Mouse (Mus musculus): ENCODE measurements at regions not wholly inside any gene's neighbourhood (a gene's known extent, or its start where the extent isn't known, plus 50 kb on each side); places are given as distances from the start of the nearest gene placed in this dataset.

DNA sequence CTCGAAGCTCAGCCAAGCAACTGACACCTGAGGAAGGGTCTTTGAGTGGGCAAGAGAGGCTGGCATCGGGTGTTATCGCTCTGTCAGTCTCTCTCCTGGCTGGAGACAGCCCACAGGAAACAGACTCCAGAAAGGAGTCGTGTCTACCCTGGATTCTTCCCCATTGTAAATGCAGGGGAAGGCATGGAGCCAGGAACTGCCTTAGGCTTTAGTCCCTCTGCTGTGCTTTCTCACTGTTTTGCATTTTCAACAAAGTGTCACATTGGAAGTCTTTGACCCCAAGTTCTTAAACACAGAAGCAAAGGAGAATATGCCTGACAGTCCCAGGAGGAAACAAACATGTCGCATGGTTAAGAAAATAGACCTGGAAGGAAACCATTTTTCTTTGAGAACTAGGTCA is 480.4 kb upstream of the Atp11b start:
- Histone ChIP-seq H3K9ac (no peak overlapping the region), H3K4me3 (replicated peaks) (no peak overlapping the region), H3K27ac (replicated peaks) (no peak overlapping the region), H3K9me3 (replicated peaks) (no peaks in the 10 kb centered on the region), H3K4me1 (replicated peaks) (no peaks in the 10 kb centered on the region), H3K36me3 (replicated peaks) (no peaks in the 10 kb centered on the region), H3K4me2 (no peak overlapping the region), H3K27me3 (no peaks in the 10 kb centered on the region)
- ATAC-seq (ENCODE audit: insufficient read depth): no peak
- WGBS (ENCODE audit: insufficient replicate concordance): 36% methylated on average over 5 of the region's 5 CpGs

DNA sequence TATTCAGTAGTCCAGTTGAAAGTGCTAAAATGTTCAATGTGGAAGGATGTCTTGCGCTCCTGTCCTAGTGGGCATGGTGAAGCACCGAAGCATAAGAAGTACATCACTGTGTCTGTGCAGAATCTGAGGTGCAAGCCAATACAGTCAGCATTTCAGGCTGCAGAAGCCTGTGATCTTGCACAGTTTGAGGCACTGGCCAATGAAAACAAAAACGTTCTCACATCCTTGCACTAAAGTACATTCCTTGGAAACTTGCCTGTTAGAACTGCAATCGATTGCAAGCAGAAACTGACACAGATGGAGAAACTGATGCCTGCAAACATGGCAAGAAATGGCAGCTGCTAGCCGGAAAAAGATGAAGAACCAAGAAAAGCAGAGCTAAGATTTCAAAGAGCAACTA is 472.9 kb upstream of the Atp11b start:
- H3K27me3 ChIP-seq: no peaks in the 10 kb centered on the region
- ATAC-seq (ENCODE audit: insufficient read depth): no peak
- no peaks in the 10 kb centered on the region for H3K4me1 ChIP-seq (replicated peaks)
- 50% methylated on average over 5 of the region's 5 CpGs for WGBS (ENCODE audit: insufficient replicate concordance)
- no peak overlapping the region for H3K27ac ChIP-seq (replicated peaks)
- H3K9ac ChIP-seq: no peak overlapping the region
- H3K4me2 ChIP-seq: no peak overlapping the region
- no peak overlapping the region for H3K4me3 ChIP-seq (replicated peaks)
- no peaks in the 10 kb centered on the region for H3K9me3 ChIP-seq (replicated peaks)
- no peaks in the 10 kb centered on the region for H3K36me3 ChIP-seq (replicated peaks)

DNA sequence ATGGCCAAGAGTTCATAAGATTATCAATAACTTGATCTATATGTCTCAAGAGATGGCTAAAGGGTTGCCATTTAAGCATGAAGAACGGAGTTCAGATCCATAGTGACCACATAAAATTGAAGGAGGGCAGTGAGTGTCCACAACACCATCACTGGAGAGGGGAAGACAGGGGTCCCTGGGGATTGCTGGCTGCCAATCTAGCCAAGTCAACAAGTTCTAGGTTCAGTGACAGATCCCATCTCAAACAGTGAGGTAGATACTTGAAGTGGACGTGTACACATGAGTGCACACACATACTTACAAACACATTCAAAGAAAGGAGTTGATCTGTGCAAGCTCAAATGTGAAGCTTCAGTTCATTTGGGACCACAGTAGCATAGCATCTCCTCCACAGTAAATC is 471.8 kb upstream of the Atp11b start:
- Histone ChIP-seq H3K4me2 (no peak overlapping the region), H3K4me3 (replicated peaks) (no peak overlapping the region), H3K27ac (replicated peaks) (no peak overlapping the region), H3K36me3 (replicated peaks) (no peaks in the 10 kb centered on the region), H3K9ac (no peak overlapping the region), H3K9me3 (replicated peaks) (no peaks in the 10 kb centered on the region), H3K27me3 (no peaks in the 10 kb centered on the region), H3K4me1 (replicated peaks) (no peaks in the 10 kb centered on the region)
- ATAC-seq (ENCODE audit: insufficient read depth): no peak
- 51% methylated on average over 2 of the region's 2 CpGs for WGBS (ENCODE audit: insufficient replicate concordance)

DNA sequence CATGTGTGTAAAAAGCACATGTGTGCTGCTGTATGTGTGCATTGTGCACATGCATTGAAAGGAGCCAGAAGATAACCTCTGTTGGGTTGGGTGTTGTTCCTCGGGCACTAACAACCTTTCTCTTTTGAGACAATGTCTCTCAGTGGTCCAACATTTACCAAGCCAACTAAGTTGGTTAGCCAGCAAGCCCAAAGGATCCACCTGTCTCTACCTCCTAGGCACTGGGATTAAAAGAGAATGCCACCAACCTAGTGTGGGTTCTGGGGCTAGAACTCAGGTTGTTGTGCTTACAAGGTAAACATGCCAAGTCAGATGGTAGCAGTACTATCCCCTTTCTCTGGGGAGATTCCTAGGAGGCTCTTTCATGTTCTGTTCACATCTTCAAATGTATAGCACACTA is 459.1 kb upstream of the Atp11b start:
- ATAC-seq (ENCODE audit: insufficient read depth): no peak
- Histone ChIP-seq H3K9me3 (replicated peaks) (no peaks in the 10 kb centered on the region), H3K9ac (no peak overlapping the region), H3K4me3 (replicated peaks) (no peak overlapping the region), H3K4me2 (no peak overlapping the region), H3K36me3 (replicated peaks) (no peaks in the 10 kb centered on the region), H3K27me3 (no peaks in the 10 kb centered on the region), H3K27ac (replicated peaks) (no peak overlapping the region), H3K4me1 (replicated peaks) (no peaks in the 10 kb centered on the region)
- WGBS (ENCODE audit: insufficient replicate concordance): 46% methylated on average over 1 of the region's 1 CpGs

DNA sequence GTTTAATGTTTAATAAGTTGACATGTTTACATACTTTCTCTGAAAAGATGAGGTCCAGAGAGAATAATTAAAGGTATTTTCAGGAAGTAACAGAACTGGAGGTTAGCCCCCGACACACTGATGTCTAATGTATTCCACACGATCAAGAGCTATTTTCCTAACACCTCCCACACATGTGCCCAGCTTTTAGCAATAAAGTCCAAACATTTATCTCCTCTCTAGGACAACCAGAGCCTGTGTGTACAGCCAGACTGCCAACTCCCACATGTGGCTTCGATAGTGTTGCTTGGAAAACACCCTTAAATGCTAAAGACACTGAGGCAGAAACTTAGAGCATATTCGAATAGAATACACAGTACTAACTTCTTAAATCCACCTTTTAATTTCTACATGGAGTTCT is 458.2 kb upstream of the Atp11b start:
- no peaks in the 10 kb centered on the region for H3K27me3 ChIP-seq
- H3K27ac ChIP-seq (replicated peaks): no peak overlapping the region
- no peaks in the 10 kb centered on the region for H3K36me3 ChIP-seq (replicated peaks)
- H3K9me3 ChIP-seq (replicated peaks): no peaks in the 10 kb centered on the region
- H3K4me2 ChIP-seq: no peak overlapping the region
- WGBS (ENCODE audit: insufficient replicate concordance): 47% methylated on average over 4 of the region's 4 CpGs
- no peak overlapping the region for H3K4me3 ChIP-seq (replicated peaks)
- ATAC-seq (ENCODE audit: insufficient read depth): no peak
- H3K4me1 ChIP-seq (replicated peaks): no peaks in the 10 kb centered on the region
- H3K9ac ChIP-seq: no peak overlapping the region

DNA sequence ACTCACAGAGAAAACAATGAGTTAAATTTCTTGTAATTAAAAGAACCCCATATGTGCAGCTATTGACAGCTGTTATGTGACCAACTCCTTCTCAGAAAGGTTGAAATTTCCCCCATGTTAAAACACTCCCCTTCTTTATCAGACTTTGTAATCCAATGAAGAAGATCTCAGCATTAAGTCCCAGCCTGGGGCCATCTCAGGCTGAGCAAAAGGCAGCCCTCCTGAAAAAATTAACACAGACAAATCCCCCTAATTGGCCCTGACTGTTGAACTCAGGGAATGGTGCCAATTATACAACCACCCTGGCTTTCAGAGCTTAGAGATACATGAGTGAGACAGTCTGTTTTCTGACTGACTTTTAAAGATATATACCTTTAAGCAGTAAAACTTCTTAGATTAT is 454.9 kb upstream of the Atp11b start:
- H3K4me2 ChIP-seq: no peak overlapping the region
- no peak overlapping the region for H3K27ac ChIP-seq (replicated peaks)
- H3K9ac ChIP-seq: no peak overlapping the region
- H3K4me3 ChIP-seq (replicated peaks): no peak overlapping the region
- H3K36me3 ChIP-seq (replicated peaks): no peaks in the 10 kb centered on the region
- no peaks in the 10 kb centered on the region for H3K9me3 ChIP-seq (replicated peaks)
- no peaks in the 10 kb centered on the region for H3K27me3 ChIP-seq
- no peaks in the 10 kb centered on the region for H3K4me1 ChIP-seq (replicated peaks)
- ATAC-seq (ENCODE audit: insufficient read depth): no peak

DNA sequence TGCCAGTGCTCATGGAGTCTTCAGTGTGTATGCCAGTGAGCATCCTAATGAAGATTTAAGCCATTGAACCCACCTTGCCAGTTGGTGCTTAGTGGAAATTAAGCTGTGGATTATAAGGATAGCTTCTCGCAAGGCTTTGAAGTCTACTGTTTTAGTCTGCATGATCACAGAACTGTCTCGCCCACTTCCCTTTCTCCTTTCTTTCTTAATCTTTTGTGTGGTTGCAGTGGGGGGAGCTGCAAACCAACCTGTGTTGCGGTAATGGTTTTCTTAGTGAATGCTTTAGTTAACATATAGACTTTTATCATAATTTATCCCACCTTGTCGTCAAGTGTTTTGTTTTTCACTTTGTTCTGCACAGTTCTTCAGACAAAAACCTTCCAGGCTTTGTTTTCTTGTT is 447.9 kb upstream of the Atp11b start:
- H3K27me3 ChIP-seq: no peaks in the 10 kb centered on the region
- no peaks in the 10 kb centered on the region for H3K4me1 ChIP-seq (replicated peaks)
- 51% methylated on average over 4 of the region's 4 CpGs for WGBS (ENCODE audit: insufficient replicate concordance)
- H3K4me3 ChIP-seq (replicated peaks): no peak overlapping the region
- H3K27ac ChIP-seq (replicated peaks): no peak overlapping the region
- no peaks in the 10 kb centered on the region for H3K36me3 ChIP-seq (replicated peaks)
- no peaks in the 10 kb centered on the region for H3K9me3 ChIP-seq (replicated peaks)
- H3K4me2 ChIP-seq: no peak overlapping the region
- ATAC-seq (ENCODE audit: insufficient read depth): no peak
- H3K9ac ChIP-seq: no peak overlapping the region

DNA sequence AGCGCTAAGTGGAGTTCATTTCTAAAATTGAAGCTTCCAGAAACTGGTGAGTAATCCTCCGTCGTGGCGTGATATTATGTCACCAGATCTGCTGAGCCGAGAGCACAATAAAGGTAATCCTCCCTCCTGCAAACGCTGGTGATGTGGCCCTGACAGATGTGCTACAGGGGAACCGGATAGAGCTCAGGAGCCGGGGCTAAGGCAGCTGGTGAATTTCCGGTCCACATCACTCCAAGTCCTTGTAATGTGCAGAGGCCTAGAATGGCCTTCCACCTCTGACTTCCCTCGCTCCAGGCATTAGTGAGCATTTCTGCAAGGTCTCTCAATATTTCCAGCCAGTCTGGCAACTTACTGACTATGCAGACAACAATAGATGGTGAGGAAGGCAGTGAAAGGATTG is 439.7 kb upstream of the Atp11b start:
- Histone ChIP-seq H3K4me2 (no peak overlapping the region), H3K4me1 (replicated peaks) (no peaks in the 10 kb centered on the region), H3K9me3 (replicated peaks) (no peaks in the 10 kb centered on the region), H3K27ac (replicated peaks) (no peak overlapping the region), H3K9ac (no peak overlapping the region), H3K27me3 (no peaks in the 10 kb centered on the region), H3K4me3 (replicated peaks) (no peak overlapping the region), H3K36me3 (replicated peaks) (no peaks in the 10 kb centered on the region)
- WGBS (ENCODE audit: insufficient replicate concordance): 61% methylated on average over 10 of the region's 10 CpGs
- no peak for ATAC-seq (ENCODE audit: insufficient read depth)

DNA sequence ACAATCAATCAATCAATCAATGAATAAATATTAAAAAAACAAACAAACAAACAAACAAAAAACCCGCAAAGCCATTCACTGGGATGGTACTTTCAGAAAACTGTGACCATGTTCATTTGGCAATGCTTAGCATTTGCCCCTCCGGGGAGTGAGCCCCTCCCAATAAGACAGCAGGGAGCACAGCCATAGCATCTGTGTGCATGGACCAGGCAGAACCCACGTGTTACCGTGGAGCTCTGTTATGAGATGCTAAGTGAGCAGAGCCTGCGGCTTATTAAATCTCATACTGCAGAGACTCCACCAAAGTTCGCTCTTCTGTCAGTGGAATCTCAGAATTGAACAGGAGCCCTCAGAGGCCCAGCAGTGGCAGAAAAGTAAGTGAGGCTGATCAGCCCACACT is 438.7 kb upstream of the Atp11b start:
- ATAC-seq (ENCODE audit: insufficient read depth): no peak
- WGBS (ENCODE audit: insufficient replicate concordance): 76% methylated on average over 6 of the region's 6 CpGs

DNA sequence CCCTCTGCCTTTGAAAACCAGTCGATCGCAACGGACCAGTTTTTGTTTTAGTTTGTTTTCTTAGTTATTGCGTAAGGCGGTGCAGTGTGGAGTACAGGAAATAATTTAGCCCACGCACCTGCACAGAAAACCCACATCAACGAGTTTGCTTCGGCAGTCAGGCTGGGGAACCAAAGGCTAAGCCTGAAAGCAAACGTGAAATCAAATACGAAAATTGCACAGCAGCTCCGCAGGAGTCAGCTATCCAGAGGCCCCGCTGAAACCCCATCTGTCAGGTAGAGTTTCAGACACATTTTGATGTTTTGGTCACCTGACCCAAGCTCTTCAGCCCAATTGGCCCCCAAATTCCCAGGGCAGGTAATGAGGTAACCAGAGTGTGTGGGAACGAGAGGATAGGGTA is 435.6 kb upstream of the Atp11b start:
- Histone ChIP-seq H3K4me3 (replicated peaks) (no peak overlapping the region), H3K36me3 (replicated peaks) (no peaks in the 10 kb centered on the region), H3K4me1 (replicated peaks) (no peaks in the 10 kb centered on the region), H3K27me3 (no peaks in the 10 kb centered on the region), H3K27ac (replicated peaks) (no peak overlapping the region), H3K4me2 (peak overlapping the region; percentile 30), H3K9ac (no peak overlapping the region), H3K9me3 (replicated peaks) (no peaks in the 10 kb centered on the region)
- ATAC-seq (ENCODE audit: insufficient read depth): no peak
- 36% methylated on average over 13 of the region's 13 CpGs for WGBS (ENCODE audit: insufficient replicate concordance)

More for the DNA sequence above, 438.7 kb upstream of the Atp11b start:
- Histone ChIP-seq H3K36me3 (replicated peaks) (no peaks in the 10 kb centered on the region), H3K9ac (no peak overlapping the region), H3K27ac (replicated peaks) (no peak overlapping the region), H3K4me3 (replicated peaks) (no peak overlapping the region), H3K4me2 (no peak overlapping the region), H3K4me1 (replicated peaks) (no peaks in the 10 kb centered on the region), H3K9me3 (replicated peaks) (no peaks in the 10 kb centered on the region), H3K27me3 (no peaks in the 10 kb centered on the region)

DNA sequence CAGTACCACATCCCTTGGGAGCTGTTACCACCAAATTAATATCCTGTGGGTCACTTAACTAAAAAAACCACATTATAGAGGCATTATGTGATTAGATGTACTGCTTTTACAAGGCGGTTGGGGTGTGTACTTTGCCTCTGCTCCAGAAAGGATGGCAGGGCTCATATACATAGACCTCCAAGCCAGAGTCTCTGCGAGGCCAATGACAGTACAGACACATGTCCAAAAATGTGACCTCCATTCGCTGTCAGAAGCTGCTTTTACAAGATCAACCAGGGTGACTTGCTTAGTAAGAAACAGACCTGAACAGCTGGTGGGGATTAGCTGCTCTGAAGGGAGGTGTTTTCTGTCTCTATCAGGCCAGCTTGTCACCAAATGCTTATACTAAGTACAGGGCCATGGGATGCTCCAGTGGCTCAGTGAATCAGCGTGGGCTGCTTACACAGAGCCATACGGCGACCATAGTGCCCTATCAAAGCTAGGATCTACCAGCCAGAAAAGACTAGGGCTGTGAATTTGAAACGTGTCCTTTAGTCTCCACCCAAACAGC is 433.0 kb upstream of the Atp11b start:
- H3K27ac ChIP-seq (replicated peaks): no peak overlapping the region
- ATAC-seq (ENCODE audit: insufficient read depth): no peak
- no peak overlapping the region for H3K4me2 ChIP-seq
- 46% methylated on average over 7 of the region's 7 CpGs for WGBS (ENCODE audit: insufficient replicate concordance)
- H3K9ac ChIP-seq: no peak overlapping the region
- H3K4me3 ChIP-seq (replicated peaks): no peak overlapping the region
- no peaks in the 10 kb centered on the region for H3K4me1 ChIP-seq (replicated peaks)
- H3K27me3 ChIP-seq: no peaks in the 10 kb centered on the region
- no peaks in the 10 kb centered on the region for H3K36me3 ChIP-seq (replicated peaks)
- H3K9me3 ChIP-seq (replicated peaks): no peaks in the 10 kb centered on the region

DNA sequence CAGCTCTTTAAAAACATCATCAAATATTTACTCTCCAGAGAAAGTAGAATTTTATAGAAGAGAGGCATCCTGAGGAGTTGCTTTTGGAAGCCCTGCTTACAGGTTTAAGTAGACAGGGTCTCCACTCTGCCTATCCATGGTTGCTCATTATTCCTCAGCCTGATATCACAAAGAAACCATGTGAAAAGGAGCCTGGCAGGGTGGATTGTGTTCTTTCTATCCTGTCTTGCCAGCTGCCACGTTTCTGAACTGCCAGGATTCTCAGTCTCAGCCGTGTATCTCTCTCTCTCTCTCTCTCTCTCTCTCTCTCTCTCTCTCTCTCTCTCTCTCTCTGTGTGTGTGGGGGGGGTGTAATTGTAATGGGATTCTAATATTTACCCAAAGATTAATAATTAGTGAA is 431.9 kb upstream of the Atp11b start:
- ATAC-seq (ENCODE audit: insufficient read depth): no peak
- Histone ChIP-seq H3K27me3 (no peaks in the 10 kb centered on the region), H3K27ac (replicated peaks) (no peak overlapping the region), H3K4me3 (replicated peaks) (no peak overlapping the region), H3K4me1 (replicated peaks) (no peaks in the 10 kb centered on the region), H3K36me3 (replicated peaks) (no peaks in the 10 kb centered on the region), H3K9me3 (replicated peaks) (no peaks in the 10 kb centered on the region), H3K9ac (no peak overlapping the region), H3K4me2 (no peak overlapping the region)
- WGBS (ENCODE audit: insufficient replicate concordance): 26% methylated on average over 2 of the region's 2 CpGs

All from liver, embryonic 15.5 days (tissue).